Mouse (Mus musculus): ENCODE measurements at regions not wholly inside any gene's neighbourhood (a gene's known extent, or its start where the extent isn't known, plus 50 kb on each side); places are given as distances from the start of the nearest gene placed in this dataset.

DNA sequence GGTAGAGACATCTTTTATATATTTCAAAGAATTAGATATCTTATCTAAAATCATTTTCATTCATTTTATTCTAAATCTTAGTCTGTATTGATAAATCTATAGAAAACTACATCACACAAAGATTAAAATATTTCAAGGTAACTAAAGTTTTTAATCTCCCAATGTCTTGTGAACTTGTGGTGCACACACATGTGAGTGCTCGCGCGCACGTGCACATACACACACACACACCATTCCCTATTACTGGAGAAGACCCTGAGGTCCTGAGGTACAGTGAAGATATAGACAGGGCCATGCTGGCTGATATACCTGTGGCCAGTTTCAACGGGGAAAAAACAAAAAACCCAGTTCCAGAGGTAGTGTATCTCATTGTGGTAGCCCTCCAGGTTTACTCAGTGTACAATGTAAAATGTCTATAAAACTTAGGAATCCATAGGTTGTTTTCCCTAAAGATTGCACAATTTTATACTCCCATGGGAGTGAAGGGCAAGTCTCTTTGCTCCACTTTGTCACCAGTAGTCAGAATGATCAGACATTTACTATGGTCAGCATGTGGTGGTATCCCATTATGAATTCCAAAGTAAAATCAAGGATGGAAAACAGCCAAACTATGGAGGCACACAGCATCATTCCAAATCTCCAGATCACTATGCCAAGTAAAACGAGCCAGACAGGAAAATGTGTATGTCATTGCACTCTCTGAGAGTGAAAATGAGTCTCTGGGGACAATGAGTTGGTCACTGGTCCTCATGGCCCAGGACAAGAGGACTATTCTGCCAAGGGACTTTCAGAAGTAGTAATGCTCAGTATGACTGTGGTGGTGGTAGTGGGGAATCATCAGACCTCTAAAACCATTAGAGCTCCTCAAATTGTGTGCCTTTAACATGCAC, 53.0 kb upstream of the Cd93 start:
- TF ChIP-seq CTCF (IDR thresholded peaks at IDR 0.05; ENCODE audit: insufficient read depth, low read length) (no peak), POLR2A (IDR thresholded peaks at IDR 0.05; ENCODE audit: borderline replicate concordance, extremely low read depth, low read depth, low read length) (no peak)

Measured in lung, adult 2 months (tissue).